Comparison of ENCODE assay signal across 8 mouse cellular contexts in genomic region chr4:8938948-8939411, GRCm38 (mm10).
DNase-seq lines count a peak whose midpoint lies in the region; ATAC-seq lines count a peak whose summit lies in the region.
"Had no signal": no experiment of that assay in that cellular context is flagged by ENCODE, and none has a peak within 500 bp of the region (broad histone marks: within the 10 kb centered on the region; RNA-seq: fewer than 3 reads in every experiment).

No protein-coding gene starts in this region.

- H3K36me3 ChIP-seq in heart, embryonic 16.5 days (ENCODE audit: control insufficient read depth, insufficient read depth): no peaks in the 10 kb centered on the region
- no peaks in the 10 kb centered on the region for H3K36me3 ChIP-seq in limb, embryonic 15.5 days

- peaks cover 13% of the 10 kb centered on the region for H3K4me1 ChIP-seq in heart, embryonic 16.5 days (ENCODE audit: control insufficient read depth, insufficient read depth, low read length)
- peaks cover 6% of the 10 kb centered on the region; the same call in 1 of the 2 replicates for H3K4me1 ChIP-seq in limb, embryonic 15.5 days

- peak overlapping the region; percentile 54 for H3K4me2 ChIP-seq in heart, embryonic 16.5 days (ENCODE audit: low read depth, low read length)
- H3K4me2 ChIP-seq in limb, embryonic 15.5 days: no peak overlapping the region

- peak; percentile 73 for ATAC-seq in heart, embryonic 16.5 days (replicated peaks; ENCODE audit: extremely low read depth, insufficient read depth, low FRiP score)
- ATAC-seq in limb, embryonic 15.5 days (ENCODE audit: insufficient number of reproducible peaks, low FRiP score, low TSS enrichment, low read depth): peak; percentile 81

- no peaks in the 10 kb centered on the region for H3K27me3 ChIP-seq in heart, embryonic 16.5 days (ENCODE audit: control insufficient read depth, insufficient read depth, low read length)
- H3K27me3 ChIP-seq in limb, embryonic 15.5 days: no peaks in the 10 kb centered on the region

- H3K9ac ChIP-seq in heart, embryonic 16.5 days (ENCODE audit: low read length): no peak overlapping the region; the same call in 1 of the 2 replicates
- no peak overlapping the region for H3K9ac ChIP-seq in limb, embryonic 15.5 days
- H3K9ac ChIP-seq: liver, embryonic 14.5 days had no signal

- WGBS in heart, embryonic 16.5 days: 16% methylated on average over 6 of the region's 6 CpGs
- 47% methylated on average over 6 of the region's 6 CpGs for WGBS in limb, embryonic 15.5 days

- H3K27ac ChIP-seq in heart, embryonic 16.5 days (ENCODE audit: low read length): peak overlapping the region; percentile 71
- H3K27ac ChIP-seq in limb, embryonic 15.5 days: no peak overlapping the region
- H3K27ac ChIP-seq: liver, embryonic 14.5 days had no signal

- no peaks in the 10 kb centered on the region for H3K9me3 ChIP-seq in heart, embryonic 16.5 days (replicated peaks; ENCODE audit: control insufficient read depth, low read length)
- H3K9me3 ChIP-seq in limb, embryonic 15.5 days: no peaks in the 10 kb centered on the region

- DNase-seq in Muller cell, postnatal 12 days (ENCODE audit: inconsistent ontology term): peak; percentile 27
- DNase-seq in adrenal gland, adult 18-20 months (ENCODE audit: low spot score in 2 of 2): peak; percentile 32
- no peak for DNase-seq in thymus, postnatal 10 days (ENCODE audit: low spot score in 2 of 2)
- no peak for DNase-seq in left cerebral cortex, postnatal 36 days (ENCODE audit: low spot score in 2 of 2)
- no peak for DNase-seq in embryo, embryonic 10 days (ENCODE audit: low spot score)

- intact Hi-C loops in left cerebral cortex, postnatal 36 days (cut with DNase I): no loop called here

- peak overlapping the region; percentile 35 for H3K4me3 ChIP-seq in heart, embryonic 16.5 days (ENCODE audit: low read length)
- no peak overlapping the region for H3K4me3 ChIP-seq in limb, embryonic 15.5 days

Comparison
In these comparisons a context has a peak if more than half of its experiments do, and no peak if none do; other contexts are left out.
1. DNase-seq: peak in Muller cell, postnatal 12 days (single experiment) and adrenal gland, adult 18-20 months (2 of 2); none in thymus, postnatal 10 days (0 of 2), left cerebral cortex, postnatal 36 days (0 of 2) and embryo, embryonic 10 days (single experiment).